Comparison of ENCODE assay signal across 9 mouse cellular contexts in genomic region chr5:136243851-136244761, GRCm38 (mm10). TPM values are rescaled to one million over a fixed set of nuclear protein-coding genes. Genes with fewer than 3 reads are reported as not detected.
DNase-seq lines count a peak whose midpoint lies in the region; ATAC-seq lines count a peak whose summit lies in the region.
"Had no signal": no experiment of that assay in that cellular context is flagged by ENCODE, and none has a peak within 500 bp of the region (broad histone marks: within the 10 kb centered on the region; RNA-seq: fewer than 3 reads in every experiment).

No protein-coding gene starts in this region.

- H3K27me3 ChIP-seq in erythroblast, embryonic 14.5 days (ENCODE audit: control insufficient read depth), result peaks cover 37% of the 10 kb centered on the region
- H3K27me3 ChIP-seq in heart, embryonic 10.5 days (ENCODE audit: insufficient read depth, poor library complexity, severe bottlenecking), result peaks cover 55% of the 10 kb centered on the region
- no peaks in the 10 kb centered on the region for H3K27me3 ChIP-seq in midbrain, embryonic 11.5 days (ENCODE audit: control insufficient read depth, insufficient read depth, low read length)

- no peaks in the 10 kb centered on the region for H3K36me3 ChIP-seq in erythroblast, embryonic 14.5 days (ENCODE audit: control insufficient read depth)
- H3K36me3 ChIP-seq in heart, embryonic 10.5 days, result no peaks in the 10 kb centered on the region
- H3K36me3 ChIP-seq in midbrain, embryonic 11.5 days (ENCODE audit: control insufficient read depth, insufficient read depth, low read length), result no peaks in the 10 kb centered on the region

- peak overlapping the region; percentile 82 for H3K9ac ChIP-seq in midbrain, embryonic 11.5 days (ENCODE audit: low read length)

- peak; percentile 45 for DNase-seq in 3134 (ENCODE audit: extremely low read depth, insufficient read length, low spot score)
- DNase-seq in brain, embryonic 18.5 days (ENCODE audit: low read depth, low spot score), result peak; percentile 20
- DNase-seq in heart, embryonic 10.5 days (ENCODE audit: low spot score), result no peak
- peak; percentile 7 to 33 for DNase-seq in kidney, postnatal 36 days
- peak; percentile 97 for DNase-seq in midbrain, embryonic 11.5 days (ENCODE audit: low spot score, missing footprints)

- H3K9me3 ChIP-seq in erythroblast, embryonic 14.5 days (ENCODE audit: control insufficient read depth, low read length), result no peaks in the 10 kb centered on the region
- H3K9me3 ChIP-seq in heart, embryonic 10.5 days, result no peaks in the 10 kb centered on the region
- H3K9me3 ChIP-seq in midbrain, embryonic 11.5 days (ENCODE audit: control insufficient read depth, low read length), result no peaks in the 10 kb centered on the region

- H3K4me1 ChIP-seq in erythroblast, embryonic 14.5 days (ENCODE audit: control insufficient read depth), result peaks cover 10% of the 10 kb centered on the region
- peaks cover 29% of the 10 kb centered on the region for H3K4me1 ChIP-seq in heart, embryonic 10.5 days
- H3K4me1 ChIP-seq in midbrain, embryonic 11.5 days (ENCODE audit: control insufficient read depth, insufficient read depth, low read length), result peaks cover 13% of the 10 kb centered on the region

- H3K4me2 ChIP-seq in midbrain, embryonic 11.5 days, result peak overlapping the region; percentile 90

- under 1% methylated on average over 64 of the region's 67 CpGs for WGBS in heart, embryonic 10.5 days
- under 1% methylated on average over 55 of the region's 67 CpGs for WGBS in midbrain, embryonic 11.5 days

- no peak for ATAC-seq in erythroblast, adult 5-6 weeks (replicated peaks; ENCODE audit: low FRiP score, poor library complexity, severe bottlenecking)
- ATAC-seq in midbrain, embryonic 11.5 days (ENCODE audit: low FRiP score), result peak; percentile 60
- ATAC-seq in granulocyte monocyte progenitor cell, adult 5-6 weeks (replicated peaks; ENCODE audit: poor library complexity, severe bottlenecking), result no peak

- peak overlapping the region; percentile 84 for H3K27ac ChIP-seq in heart, embryonic 10.5 days
- H3K27ac ChIP-seq in midbrain, embryonic 11.5 days (ENCODE audit: low read depth, low read length), result peak overlapping the region; percentile 72

- H3K4me3 ChIP-seq in erythroblast, embryonic 14.5 days (replicated peaks), result peak overlapping the region; percentile 54
- peak overlapping the region; percentile 80 for H3K4me3 ChIP-seq in heart, embryonic 10.5 days
- H3K4me3 ChIP-seq in midbrain, embryonic 11.5 days (ENCODE audit: low read depth, low read length), result peak overlapping the region; percentile 79

RNA-seq across cellular contexts. Expression of gene Sh2b2, which starts 2.2 kb away (rescaled TPM):
- 0.03 and 0.05 TPM in 2 replicates for polyA plus RNA-seq in erythroblast, embryonic 14.5 days (2012)
- total RNA-seq in erythroblast, adult 5-6 weeks (2015; ENCODE audit: low replicate concordance), result 1.5 and 3.8 TPM in 2 replicates
- 1.8 and 5.0 TPM in 2 replicates for total RNA-seq in erythroblast, adult 5-6 weeks (2017; ENCODE audit: low replicate concordance)
- 1.7 and 4.9 TPM in 2 replicates for polyA plus RNA-seq in heart, embryonic 10.5 days (2016; fragmentation: Nextera tagmentation; extraction: Ambion mirVana)
- 8.7 and 11.8 TPM in 2 replicates for polyA plus RNA-seq in midbrain, embryonic 11.5 days (2014; fragmentation: Nextera tagmentation; extraction: Ambion mirVana)
- total RNA-seq in granulocyte monocyte progenitor cell, adult 5-6 weeks (2014; fragmentation: Nextera tagmentation), result 32.9 and 67.0 TPM in 2 replicates
- 10.9 and 13.9 TPM in 2 replicates for total RNA-seq in granulocyte monocyte progenitor cell, adult 5-6 weeks (2017)
- total RNA-seq: MEL had no signal

RNA-seq across cellular contexts. Expression of gene Prkrip1, which starts 45.3 kb away (rescaled TPM):
- polyA plus RNA-seq in erythroblast, embryonic 14.5 days (2012), result 7.3 and 7.9 TPM in 2 replicates
- 1.5 and 6.1 TPM in 2 replicates for total RNA-seq in erythroblast, adult 5-6 weeks (2015; ENCODE audit: low replicate concordance)
- 4.9 and 14.5 TPM in 2 replicates for total RNA-seq in erythroblast, adult 5-6 weeks (2017; ENCODE audit: low replicate concordance)
- polyA plus RNA-seq in heart, embryonic 10.5 days (2016; fragmentation: Nextera tagmentation; extraction: Ambion mirVana), result 49.2 and 56.1 TPM in 2 replicates
- 74.2 and 87.6 TPM in 2 replicates for polyA plus RNA-seq in midbrain, embryonic 11.5 days (2014; fragmentation: Nextera tagmentation; extraction: Ambion mirVana)
- total RNA-seq in granulocyte monocyte progenitor cell, adult 5-6 weeks (2014; fragmentation: Nextera tagmentation), result 32.2 and 42.1 TPM in 2 replicates
- total RNA-seq in granulocyte monocyte progenitor cell, adult 5-6 weeks (2017), result 45.2 and 89.4 TPM in 2 replicates
